Mouse (Mus musculus): ENCODE data around the gene Otop2. TPM values are rescaled to one million over a fixed set of nuclear protein-coding genes. Genes with fewer than 3 reads are reported as not detected.
A peak's percentile ranks its signal among the peaks of the same experiment; 100 is the strongest.

Gene Otop2
- polyA plus RNA-seq, 1 experiment from 2014 or later = not detected

DNA sequence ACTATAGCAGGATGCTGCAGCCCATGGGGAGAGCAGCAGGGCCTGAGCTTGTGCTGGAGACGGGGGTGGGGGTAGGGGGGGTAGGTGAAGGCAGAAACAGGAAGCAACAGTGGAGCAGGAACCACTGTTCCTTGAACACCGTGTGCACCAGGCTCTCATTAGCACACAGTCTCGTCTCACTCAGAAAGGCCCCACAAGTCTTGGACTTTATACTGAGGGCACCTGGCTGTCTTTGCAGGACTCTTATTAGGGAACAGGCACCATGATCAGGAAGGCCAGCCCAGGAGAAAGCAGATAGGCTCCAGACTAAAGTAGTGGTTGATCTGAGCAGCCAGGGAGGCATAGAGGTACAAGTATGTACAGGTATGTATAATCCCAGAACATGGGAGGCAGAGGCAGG is 30.4 kb downstream of the Otop2 start:
- ATAC-seq = peak; percentile 63; the same call in 1 of the 2 replicates
- 49% methylated on average over 3 of the region's 3 CpGs for WGBS
- Histone ChIP-seq H3K9me3 (no peaks in the 10 kb centered on the region), H3K9ac (no peak overlapping the region), H3K27ac (no peak overlapping the region), H3K4me2 (replicated peaks) (no peak overlapping the region), H3K4me1 (replicated peaks) (peaks cover 12% of the 10 kb centered on the region; the same call in 1 of the 2 replicates), H3K36me3 (no peaks in the 10 kb centered on the region), H3K27me3 (replicated peaks) (peaks cover 46% of the 10 kb centered on the region), H3K4me3 (replicated peaks) (no peak overlapping the region)

DNA sequence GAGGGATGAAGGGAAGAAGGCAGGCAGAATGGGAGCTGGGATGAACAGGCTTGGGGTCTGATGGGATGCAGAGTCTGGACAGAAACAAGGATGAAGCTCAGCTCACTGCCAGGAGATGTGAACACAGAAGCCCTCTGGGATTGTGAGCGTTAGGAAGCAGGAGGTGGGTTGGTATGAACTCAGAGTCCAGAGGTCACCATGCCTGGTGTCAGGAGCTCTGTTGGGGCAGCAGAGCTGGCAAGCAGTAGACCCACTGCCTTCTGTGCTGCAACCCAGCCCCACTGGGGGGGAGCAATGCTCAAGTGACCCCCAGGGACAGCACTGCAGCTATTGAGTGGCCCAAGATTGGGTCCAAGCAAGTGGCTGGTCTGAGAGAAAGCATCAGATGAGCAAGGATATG is 30.9 kb downstream of the Otop2 start:
- H3K4me2 ChIP-seq (replicated peaks) = no peak overlapping the region
- 56% methylated on average over 1 of the region's 1 CpGs for WGBS
- H3K9me3 ChIP-seq = no peaks in the 10 kb centered on the region
- no peak overlapping the region for H3K27ac ChIP-seq
- H3K27me3 ChIP-seq (replicated peaks) = peaks cover 43% of the 10 kb centered on the region
- H3K4me3 ChIP-seq (replicated peaks) = no peak overlapping the region
- H3K4me1 ChIP-seq (replicated peaks) = peaks cover 12% of the 10 kb centered on the region; the same call in 1 of the 2 replicates
- ATAC-seq = no peak
- no peak overlapping the region for H3K9ac ChIP-seq
- no peaks in the 10 kb centered on the region for H3K36me3 ChIP-seq

DNA sequence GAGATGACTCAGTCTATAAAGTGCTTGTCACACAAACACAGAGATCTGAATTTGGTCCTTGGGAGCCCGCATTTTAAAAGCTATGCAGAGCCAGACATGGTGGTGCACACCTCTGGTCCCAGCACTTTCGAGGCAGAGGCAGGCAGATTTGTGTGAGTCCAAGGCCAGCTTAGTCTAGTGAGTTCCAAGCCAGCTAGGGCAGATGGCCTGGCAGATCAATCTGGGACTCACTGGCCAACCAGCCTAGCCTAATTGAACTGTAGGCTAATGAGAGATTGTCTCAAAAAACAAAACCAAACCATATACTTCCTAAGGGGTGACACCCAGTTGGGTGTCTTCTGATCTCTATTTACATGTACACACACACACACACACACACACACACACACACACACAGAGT is 34.3 kb downstream of the Otop2 start:
- WGBS = 64% methylated on average over 2 of the region's 2 CpGs
- Histone ChIP-seq H3K4me2 (replicated peaks) (no peak overlapping the region), H3K36me3 (no peaks in the 10 kb centered on the region), H3K27me3 (replicated peaks) (peaks cover 19% of the 10 kb centered on the region), H3K9me3 (no peaks in the 10 kb centered on the region), H3K4me3 (replicated peaks) (no peak overlapping the region), H3K9ac (no peak overlapping the region), H3K27ac (no peak overlapping the region), H3K4me1 (replicated peaks) (peaks cover 8% of the 10 kb centered on the region)
- no peak for ATAC-seq

DNA sequence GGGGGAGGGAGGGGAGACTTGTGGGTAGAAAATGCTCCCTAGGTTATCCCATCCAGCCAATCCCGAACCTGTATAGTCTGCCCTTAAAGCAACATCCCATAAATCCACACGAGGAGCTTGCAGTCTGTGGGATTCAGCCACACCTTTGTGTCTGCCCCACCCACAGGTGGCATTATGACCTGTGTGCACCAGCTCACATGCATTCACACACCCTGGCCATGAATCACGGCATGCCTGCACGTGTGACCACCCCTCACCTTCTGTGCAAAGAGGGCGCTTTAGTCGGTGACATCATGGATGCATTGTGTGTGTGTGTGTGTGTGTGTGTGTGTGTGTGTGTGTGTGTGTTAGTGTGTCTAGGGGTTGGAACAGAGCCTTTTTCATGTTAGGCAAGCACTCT is 34.9 kb downstream of the Otop2 start:
- Histone ChIP-seq H3K4me2 (replicated peaks) (no peak overlapping the region), H3K9me3 (no peaks in the 10 kb centered on the region), H3K27me3 (replicated peaks) (peaks cover 17% of the 10 kb centered on the region), H3K36me3 (no peaks in the 10 kb centered on the region), H3K4me3 (replicated peaks) (no peak overlapping the region), H3K4me1 (replicated peaks) (peaks cover 12% of the 10 kb centered on the region), H3K9ac (no peak overlapping the region), H3K27ac (no peak overlapping the region)
- peak; percentile 40; the same call in 1 of the 2 replicates for ATAC-seq
- WGBS = 59% methylated on average over 6 of the region's 6 CpGs

DNA sequence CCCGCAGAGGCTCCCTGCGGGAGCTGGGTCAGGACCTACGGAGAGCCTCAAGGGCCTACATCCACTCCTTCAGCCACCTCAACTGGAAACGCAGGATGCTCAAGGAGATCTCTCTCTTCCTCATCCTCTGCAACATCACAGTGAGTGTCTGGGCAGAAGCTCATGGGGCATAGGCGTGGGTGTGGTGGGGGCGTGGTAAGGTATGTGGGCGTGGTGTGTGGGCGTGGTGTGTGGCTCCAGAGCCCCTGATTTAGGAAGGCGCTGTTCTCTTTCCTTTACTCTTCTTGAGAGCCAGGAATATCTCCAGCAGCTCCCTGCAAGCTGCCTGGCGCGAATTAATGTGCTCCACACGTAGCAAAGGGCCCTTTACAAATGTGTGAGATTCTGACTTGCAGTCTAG is 38.0 kb downstream of the Otop2 start:
- no peaks in the 10 kb centered on the region for H3K36me3 ChIP-seq
- 15% methylated on average over 12 of the region's 12 CpGs for WGBS

DNA sequence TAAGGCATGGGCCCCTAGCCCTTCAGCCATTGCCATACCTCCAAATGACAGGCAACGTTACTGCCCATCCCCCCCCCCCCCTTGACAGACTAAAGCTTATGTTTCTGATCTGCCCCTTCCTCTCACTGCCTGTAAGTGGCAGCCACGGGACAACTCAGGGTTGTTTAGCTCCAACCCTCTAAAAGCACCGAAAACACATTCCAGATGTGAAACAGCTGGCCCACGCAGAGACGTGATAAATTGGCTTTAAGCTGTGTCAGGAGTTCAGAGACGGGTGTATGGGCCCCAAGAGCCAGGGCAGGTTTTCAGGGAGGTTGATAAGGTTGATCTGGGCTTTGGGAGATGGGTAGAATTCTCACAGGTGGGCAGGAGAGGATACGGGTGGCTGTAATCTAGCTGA is 38.6 kb downstream of the Otop2 start:
- no peak for ATAC-seq

More for the DNA sequence above, 38.0 kb downstream of the Otop2 start:
- Histone ChIP-seq H3K4me2 (replicated peaks) (no peak overlapping the region), H3K9me3 (no peaks in the 10 kb centered on the region), H3K27me3 (replicated peaks) (peaks cover 8% of the 10 kb centered on the region), H3K4me1 (replicated peaks) (peaks cover 15% of the 10 kb centered on the region), H3K9ac (no peak overlapping the region), H3K27ac (no peak overlapping the region), H3K4me3 (replicated peaks) (no peak overlapping the region)
- no peak for ATAC-seq

DNA sequence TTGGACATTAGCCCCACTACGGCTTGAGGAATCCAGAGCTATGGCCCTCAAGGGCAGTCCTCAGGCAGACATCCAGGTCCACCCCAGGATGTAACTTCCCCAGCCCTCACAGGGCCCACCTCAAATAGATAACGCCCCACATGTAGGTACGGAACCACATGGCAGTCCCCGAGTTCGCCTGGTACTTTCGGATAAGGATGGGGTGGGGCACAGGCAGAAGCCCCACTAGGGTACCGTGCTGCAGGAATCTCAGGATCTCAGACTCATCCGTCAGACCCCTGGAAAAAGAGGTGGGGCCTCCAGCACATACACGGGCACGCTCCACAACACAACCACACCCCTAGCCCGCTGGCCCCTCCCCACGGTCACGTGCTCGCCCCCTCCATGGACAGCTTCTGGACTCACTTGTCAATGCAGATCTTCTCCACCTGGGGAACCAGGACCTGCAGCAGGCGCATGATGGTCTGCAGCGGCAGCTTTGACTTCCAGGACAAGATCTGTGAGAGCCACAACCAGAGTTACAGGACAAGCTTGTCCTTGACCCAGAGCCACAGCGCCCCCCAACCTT is 41.8 kb downstream of the Otop2 start:
- 43% methylated on average over 17 of the region's 17 CpGs for WGBS
- H3K4me1 ChIP-seq (replicated peaks) = peaks cover 15% of the 10 kb centered on the region
- H3K36me3 ChIP-seq = no peaks in the 10 kb centered on the region
- ATAC-seq = peak; percentile 37; the same call in 1 of the 2 replicates
- H3K4me3 ChIP-seq (replicated peaks) = 0 out of 2 replicates have a peak overlapping the region, but pooled peaks have one; percentile 2
- H3K9me3 ChIP-seq = no peaks in the 10 kb centered on the region
- peaks cover 7% of the 10 kb centered on the region for H3K27me3 ChIP-seq (replicated peaks)
- no peak overlapping the region for H3K9ac ChIP-seq
- H3K27ac ChIP-seq = no peak overlapping the region
- peak overlapping the region; percentile 30 for H3K4me2 ChIP-seq (replicated peaks)

More for the DNA sequence above, 38.6 kb downstream of the Otop2 start:
- 20% methylated on average over 7 of the region's 7 CpGs for WGBS
- peaks cover 7% of the 10 kb centered on the region for H3K27me3 ChIP-seq (replicated peaks)
- no peak overlapping the region for H3K27ac ChIP-seq
- no peaks in the 10 kb centered on the region for H3K9me3 ChIP-seq
- H3K9ac ChIP-seq = no peak overlapping the region
- peaks cover 15% of the 10 kb centered on the region for H3K4me1 ChIP-seq (replicated peaks)
- H3K36me3 ChIP-seq = no peaks in the 10 kb centered on the region
- H3K4me2 ChIP-seq (replicated peaks) = no peak overlapping the region
- no peak overlapping the region for H3K4me3 ChIP-seq (replicated peaks)

DNA sequence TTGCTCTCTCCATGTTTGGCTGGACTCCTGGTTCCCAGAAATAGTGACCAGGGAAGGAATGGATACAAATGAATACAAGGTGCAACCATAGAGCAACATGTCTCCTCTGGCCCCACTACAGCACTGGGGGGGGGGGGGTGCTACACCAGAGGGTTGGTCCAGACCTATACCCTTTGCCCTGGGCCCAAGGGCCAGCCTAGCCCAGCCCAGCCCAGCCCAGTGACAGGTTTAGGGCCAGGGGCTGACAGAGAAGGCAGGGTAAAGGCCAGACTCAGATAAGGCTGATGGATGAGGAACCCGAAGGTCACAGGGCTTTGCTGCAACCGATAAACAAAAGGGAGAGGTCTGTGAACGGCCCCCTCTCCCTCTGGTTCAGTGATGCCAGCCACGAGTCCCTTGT is 43.0 kb downstream of the Otop2 start:
- peaks cover 3% of the 10 kb centered on the region; the same call in 1 of the 2 replicates for H3K27me3 ChIP-seq (replicated peaks)

DNA sequence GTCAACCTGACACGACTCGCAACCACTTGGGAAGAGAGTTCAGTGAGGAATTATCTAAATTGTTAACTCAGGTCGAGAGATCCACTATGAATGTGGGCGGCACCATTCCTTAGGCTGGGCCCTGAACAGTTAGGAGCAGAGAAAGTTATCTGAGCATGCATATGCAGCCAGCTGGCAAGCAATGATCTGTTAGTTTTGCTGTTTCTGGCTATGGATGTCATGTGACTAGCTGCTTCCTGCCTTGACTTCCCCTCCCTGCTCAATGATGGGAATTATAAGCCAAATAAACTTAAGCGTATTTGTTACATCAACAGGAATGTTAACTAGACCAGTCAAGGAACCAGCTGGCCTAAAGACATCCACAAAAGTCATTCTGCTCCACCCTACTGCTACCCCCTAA is 46.4 kb downstream of the Otop2 start:
- peaks cover 11% of the 10 kb centered on the region; the same call in 1 of the 2 replicates for H3K27me3 ChIP-seq (replicated peaks)
- H3K4me2 ChIP-seq (replicated peaks) = no peak overlapping the region
- no peak overlapping the region for H3K27ac ChIP-seq
- H3K4me1 ChIP-seq (replicated peaks) = peaks cover 6% of the 10 kb centered on the region; the same call in 1 of the 2 replicates
- H3K4me3 ChIP-seq (replicated peaks) = no peak overlapping the region
- 85% methylated on average over 5 of the region's 5 CpGs for WGBS
- no peak for ATAC-seq
- no peaks in the 10 kb centered on the region for H3K9me3 ChIP-seq
- H3K9ac ChIP-seq = no peak overlapping the region
- H3K36me3 ChIP-seq = no peaks in the 10 kb centered on the region

More for the DNA sequence above, 43.0 kb downstream of the Otop2 start:
- no peak overlapping the region for H3K4me2 ChIP-seq (replicated peaks)
- peaks cover 15% of the 10 kb centered on the region for H3K4me1 ChIP-seq (replicated peaks)
- no peak overlapping the region for H3K4me3 ChIP-seq (replicated peaks)
- WGBS = 23% methylated on average over 4 of the region's 4 CpGs
- no peaks in the 10 kb centered on the region for H3K36me3 ChIP-seq
- peak; percentile 62; the same call in 1 of the 2 replicates for ATAC-seq
- no peak overlapping the region for H3K9ac ChIP-seq
- no peaks in the 10 kb centered on the region for H3K9me3 ChIP-seq
- H3K27ac ChIP-seq = no peak overlapping the region

DNA sequence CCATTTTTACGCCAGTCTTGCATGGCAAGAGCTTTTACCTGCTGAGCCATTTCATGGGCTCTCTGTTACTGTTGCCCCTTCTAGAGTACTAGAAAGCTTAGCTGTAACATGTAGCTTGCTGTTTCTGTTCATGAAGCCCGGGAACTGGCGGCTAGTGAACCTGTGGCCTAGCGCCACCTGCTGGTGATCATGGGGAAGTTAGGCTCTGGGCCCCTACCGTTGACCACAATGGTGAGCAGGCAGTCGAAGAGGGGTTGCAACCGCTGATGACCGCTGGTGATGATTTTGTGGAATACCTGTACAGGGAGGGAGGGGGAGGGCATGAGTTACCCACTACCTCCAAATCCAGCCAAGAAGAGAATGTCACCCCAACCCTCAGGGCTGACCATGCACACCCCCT is 47.2 kb downstream of the Otop2 start:
- no peak overlapping the region for H3K27ac ChIP-seq
- H3K4me3 ChIP-seq (replicated peaks) = no peak overlapping the region
- no peak overlapping the region for H3K4me2 ChIP-seq (replicated peaks)
- no peaks in the 10 kb centered on the region for H3K9me3 ChIP-seq
- ATAC-seq = 0 out of 2 replicates have a peak, but pooled peaks have one; percentile 34
- H3K4me1 ChIP-seq (replicated peaks) = peaks cover 9% of the 10 kb centered on the region
- WGBS = 8% methylated on average over 8 of the region's 8 CpGs
- H3K9ac ChIP-seq = no peak overlapping the region
- no peaks in the 10 kb centered on the region for H3K36me3 ChIP-seq
- H3K27me3 ChIP-seq (replicated peaks) = peaks cover 11% of the 10 kb centered on the region; the same call in 1 of the 2 replicates

DNA sequence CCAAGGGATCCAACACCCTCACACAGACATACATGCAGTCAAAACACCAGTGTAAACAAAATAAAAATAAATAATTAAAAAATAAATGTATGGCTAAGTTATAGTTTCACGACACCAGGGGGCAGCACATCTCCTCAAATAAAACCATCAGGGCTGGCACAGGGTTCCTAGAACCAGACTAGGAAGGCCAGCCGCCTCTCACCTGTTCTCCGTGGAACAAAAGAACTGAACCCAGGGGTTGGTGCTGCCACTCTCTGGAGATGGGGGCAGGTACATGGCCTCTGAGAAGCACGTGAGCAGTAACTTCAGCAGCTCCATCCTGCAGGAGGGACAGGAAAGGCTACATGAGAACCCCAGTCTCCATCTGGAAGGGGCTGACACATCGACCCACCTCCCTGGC is 51.5 kb downstream of the Otop2 start:
- no peak overlapping the region; the same call in 1 of the 2 replicates for H3K27ac ChIP-seq
- no peaks in the 10 kb centered on the region for H3K9me3 ChIP-seq
- peaks cover 11% of the 10 kb centered on the region; the same call in 1 of the 2 replicates for H3K27me3 ChIP-seq (replicated peaks)
- peak; percentile 34 for ATAC-seq
- H3K9ac ChIP-seq = no peak overlapping the region
- 20% methylated on average over 5 of the region's 5 CpGs for WGBS
- no peak overlapping the region for H3K4me2 ChIP-seq (replicated peaks)
- H3K4me1 ChIP-seq (replicated peaks) = peaks cover 13% of the 10 kb centered on the region
- no peaks in the 10 kb centered on the region for H3K36me3 ChIP-seq
- no peak overlapping the region for H3K4me3 ChIP-seq (replicated peaks)

DNA sequence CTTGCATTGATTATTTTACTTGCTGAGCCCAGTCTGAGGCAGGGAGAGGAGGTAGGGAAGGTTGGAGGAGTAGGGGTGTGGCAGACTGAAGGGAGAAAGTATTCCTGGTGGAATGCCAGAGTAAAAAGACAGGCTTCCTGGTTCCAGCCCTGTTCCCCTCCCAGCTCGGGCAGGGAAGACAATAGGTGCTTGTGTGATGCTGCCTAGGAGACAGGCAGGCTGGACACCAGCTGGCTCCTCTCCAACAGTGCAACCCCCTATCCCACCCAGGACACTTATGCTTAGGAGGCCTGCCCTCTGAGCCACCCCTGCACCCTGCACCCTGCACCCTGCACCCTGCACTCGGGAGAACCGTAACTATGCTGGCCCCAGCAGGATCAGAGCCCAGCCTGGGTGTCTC is 52.3 kb downstream of the Otop2 start:
- Histone ChIP-seq H3K27me3 (replicated peaks) (peaks cover 11% of the 10 kb centered on the region; the same call in 1 of the 2 replicates), H3K27ac (peak overlapping the region; percentile 56), H3K4me2 (replicated peaks) (peak overlapping the region; percentile 15), H3K36me3 (no peaks in the 10 kb centered on the region), H3K9ac (no peak overlapping the region), H3K4me3 (replicated peaks) (no peak overlapping the region), H3K4me1 (replicated peaks) (peaks cover 19% of the 10 kb centered on the region), H3K9me3 (no peaks in the 10 kb centered on the region)
- peak; percentile 57 for ATAC-seq
- 34% methylated on average over 3 of the region's 3 CpGs for WGBS

DNA sequence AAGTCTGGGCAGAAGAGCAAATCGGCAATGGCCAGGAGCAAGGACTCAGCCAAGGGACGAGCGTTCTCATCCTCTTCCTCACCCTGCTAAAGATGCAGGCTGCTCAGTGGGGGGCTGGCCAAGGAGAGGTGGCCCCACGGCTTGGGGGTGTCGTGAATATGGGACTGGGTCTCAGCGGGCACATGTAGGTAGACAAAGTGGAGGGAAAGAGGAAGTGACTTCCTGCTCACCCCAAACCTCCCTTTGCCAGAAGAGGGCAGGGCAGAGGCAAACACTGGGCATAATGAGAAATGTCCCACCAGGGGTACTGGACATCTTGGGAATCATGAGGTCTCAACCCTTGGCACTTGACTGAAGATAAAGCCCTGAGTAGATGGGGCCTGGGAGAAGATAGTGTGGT is 52.8 kb downstream of the Otop2 start:
- Histone ChIP-seq H3K4me1 (replicated peaks) (peaks cover 21% of the 10 kb centered on the region), H3K27me3 (replicated peaks) (peaks cover 11% of the 10 kb centered on the region; the same call in 1 of the 2 replicates), H3K4me2 (replicated peaks) (peak overlapping the region; percentile 15; the same call in 1 of the 2 replicates), H3K4me3 (replicated peaks) (no peak overlapping the region), H3K36me3 (no peaks in the 10 kb centered on the region), H3K9ac (no peak overlapping the region), H3K27ac (peak overlapping the region; percentile 56), H3K9me3 (no peaks in the 10 kb centered on the region)
- 68% methylated on average over 6 of the region's 6 CpGs for WGBS
- peak; percentile 14; the same call in 1 of the 2 replicates for ATAC-seq

Data from intestine, embryonic 15.5 days (tissue).